Mouse (Mus musculus) midbrain, embryonic 14.5 days (tissue): ENCODE results near the gene Trip10. TPM values are rescaled to one million over a fixed set of nuclear protein-coding genes. Genes with fewer than 3 reads are reported as not detected.

ENCODE experiments used
- ATAC-seq: fragments of 200-750 bp; cut with Nextera tagmentation; 2 replicates; pipeline ENCODE4 v1.8.0; 2017; ENCODE audit warnings: moderate number of reproducible peaks, moderate library complexity; ENCODE audit not compliant: low FRiP score, low TSS enrichment
- DNase-seq: peaks from one replicate; pipeline ENCODE4 v3.0.0-alpha.2; 2015
- H3K27ac ChIP-seq: fragments of 300-500 bp; sonication (generic); replicated peaks from 2 replicates; pipeline ENCODE4 v1.5.1; 2014; ENCODE audit warnings: mild to moderate bottlenecking, low read depth, low read length, moderate library complexity
- H3K27me3 ChIP-seq: fragments of 300-500 bp; sonication (generic); 2 replicates; pipeline ENCODE4 v1.6.1; 2014; ENCODE audit warnings: low read length, control low read depth, mixed read lengths; ENCODE audit not compliant: control insufficient read depth, insufficient read depth
- H3K36me3 ChIP-seq: fragments of 300-500 bp; sonication (generic); 2 replicates; pipeline ENCODE4 v1.6.1; 2014; ENCODE audit warnings: low read length, control low read depth; ENCODE audit not compliant: control insufficient read depth, insufficient read depth
- H3K4me1 ChIP-seq: fragments of 300-500 bp; sonication (generic); 2 replicates; pipeline ENCODE4 v1.6.1; 2014; ENCODE audit warnings: mild to moderate bottlenecking, antibody characterized with exemption, low read length, control low read depth; ENCODE audit not compliant: control insufficient read depth, insufficient read depth
- H3K4me2 ChIP-seq: fragments of 300-500 bp; sonication (generic); 2 replicates; pipeline ENCODE4 v1.6.1; 2014; ENCODE audit warnings: mild to moderate bottlenecking, low read length, moderate library complexity
- H3K4me3 ChIP-seq: fragments of 300-500 bp; sonication (generic); replicated peaks from 2 replicates; pipeline ENCODE4 v1.5.1; 2014; ENCODE audit warnings: low read depth, low read length
- H3K9ac ChIP-seq: fragments of 300-500 bp; sonication (generic); replicated peaks from 2 replicates; pipeline ENCODE4 v1.6.1; 2014; ENCODE audit warnings: mild to moderate bottlenecking, low read length, moderate library complexity
- H3K9me3 ChIP-seq: fragments of 300-500 bp; sonication (generic); 2 replicates; pipeline ENCODE4 v1.6.1; 2016; ENCODE audit warnings: low read length, control low read depth, mixed read lengths; ENCODE audit not compliant: control insufficient read depth
- whole genome bisulfite sequencing: fragments of 180-500 bp; shearing (Covaris S2); extraction: QIAGEN DNeasy Blood & Tissue Kit; methylation state at CpG from one replicate; pipeline ENCODE4 v1.1.7; 2014; 5-methylcytosine and 5-hydroxymethylcytosine counted together
- polyA plus RNA-seq: library from polyadenylated mRNA; unstranded; fragments of >200 nt; fragmentation: Nextera tagmentation; extraction: Ambion mirVana; gene quantifications from 2 replicates; pipeline ENCODE4 v1.2.1, GENCODE M21; 2014

The Trip10 gene
- 5.7 and 7.2 TPM in 2 replicates for polyA plus RNA-seq

DNA sequence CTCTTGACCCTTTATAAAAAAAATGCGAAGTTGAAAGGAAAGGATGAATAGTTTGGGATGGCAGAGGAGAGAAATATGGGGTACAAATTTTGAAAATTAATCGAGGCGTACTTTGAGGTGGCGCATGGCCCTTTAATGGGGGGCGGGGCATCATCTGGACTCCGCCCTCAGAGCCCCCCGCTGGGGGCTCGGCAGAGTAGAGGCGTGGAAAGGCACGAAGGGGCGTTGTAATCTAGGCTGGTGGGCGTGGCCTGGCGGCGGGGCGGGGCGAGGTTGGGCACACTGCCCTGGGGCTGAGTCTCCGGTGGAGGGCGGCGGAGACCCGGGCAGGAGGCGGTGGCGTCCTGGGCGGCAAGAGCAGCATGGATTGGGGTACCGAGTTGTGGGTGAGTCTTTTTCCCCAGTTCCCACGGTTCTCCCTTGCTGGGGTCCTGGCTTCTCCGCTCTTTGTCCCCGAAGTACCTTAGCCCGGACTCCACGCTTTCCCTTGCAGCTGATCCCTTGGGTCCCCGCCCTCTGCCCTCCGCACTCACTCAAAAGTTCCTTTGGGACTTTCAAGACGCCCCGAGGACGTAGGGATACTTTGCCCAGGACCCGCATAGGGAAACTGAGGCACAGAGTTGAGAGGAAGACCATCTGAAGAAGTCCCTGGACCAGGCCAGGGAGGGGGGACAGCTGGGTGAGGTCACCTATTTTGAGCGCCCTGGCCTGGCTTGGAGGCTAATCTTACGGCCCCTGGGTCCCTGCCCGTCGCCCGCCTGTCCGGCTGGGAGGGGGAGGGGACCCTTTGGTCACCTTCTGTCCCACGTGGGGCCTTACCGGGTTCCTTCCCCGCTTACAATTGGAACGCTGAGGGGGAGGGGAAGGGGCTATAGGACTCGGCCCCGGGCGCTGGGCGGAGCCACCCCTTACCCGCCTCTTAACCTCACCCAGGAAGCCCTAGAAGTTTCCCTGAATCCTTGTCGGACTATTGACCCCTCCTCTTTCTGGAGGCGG lies at the start of gene Trip10:
Trip10 (plus strand) TSS at position 270 of the 996 bp plus-strand sequence.
- no peaks in the 10 kb centered on the region for H3K9me3 ChIP-seq
- H3K4me1 ChIP-seq, result peaks cover 27% of the 10 kb centered on the region
- peak within 1 kb of the TSS; percentile 95 for H3K4me2 ChIP-seq
- DNase-seq (peak; percentile 91), ATAC-seq (peak; percentile 24)
- H3K4me3 ChIP-seq, result peak within 1 kb of the TSS; percentile 56
- peak within 1 kb of the TSS; percentile 81 for H3K27ac ChIP-seq
- H3K9ac ChIP-seq, result peak within 1 kb of the TSS; percentile 48
- H3K36me3 ChIP-seq, result 0 out of 2 replicates have a peak, but pooled peaks cover 4% of the 10 kb centered on the region
- under 1% methylated on average over 52 of the region's 52 CpGs for WGBS
- no peaks in the 10 kb centered on the region; the same call in 1 of the 2 replicates for H3K27me3 ChIP-seq

DNA sequence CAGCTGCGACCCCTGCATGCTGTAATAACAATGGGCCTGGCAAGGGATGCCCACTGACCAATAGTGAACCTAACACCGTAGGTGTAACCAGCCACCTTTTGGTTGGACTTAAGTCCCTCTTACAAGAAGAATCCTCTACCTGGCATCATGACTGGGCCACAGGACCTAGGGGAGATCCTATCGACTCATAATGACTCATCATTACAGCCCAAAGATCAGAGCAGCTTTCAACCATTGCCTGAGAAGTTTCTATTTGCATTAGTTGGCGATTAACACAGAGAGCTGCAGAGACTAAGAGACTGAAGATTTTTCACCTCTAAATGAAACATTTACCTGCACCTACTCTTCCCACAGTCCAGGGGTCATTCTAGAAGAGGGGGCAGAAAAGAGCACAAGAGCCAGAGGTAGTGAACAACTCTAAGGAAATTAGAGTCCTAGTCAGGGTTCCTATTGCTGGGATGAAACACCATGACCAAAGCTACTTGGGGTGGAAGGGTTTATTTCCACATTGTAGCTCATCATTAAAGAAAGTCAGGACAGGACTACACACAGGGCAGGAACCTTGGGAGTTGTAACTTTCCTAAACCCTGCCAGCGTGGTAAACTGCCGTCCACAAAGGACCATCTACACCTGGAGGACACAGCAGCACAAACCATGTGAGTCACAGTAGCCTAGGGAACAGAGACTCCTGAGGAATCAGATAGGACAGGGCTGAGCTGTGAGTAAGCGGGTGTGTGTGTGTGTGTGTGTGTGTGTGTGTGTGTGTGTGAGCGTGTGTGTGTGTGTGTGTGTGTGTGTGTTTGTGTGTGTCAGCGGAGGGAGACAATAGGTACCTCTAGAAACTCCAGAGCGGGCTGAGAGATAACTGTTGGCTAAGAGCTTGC lies 47.2 kb upstream of the Trip10 start:
- H3K4me3 ChIP-seq, result no peak overlapping the region
- no peak overlapping the region for H3K9ac ChIP-seq
- 86% methylated on average over 10 of the region's 10 CpGs for WGBS
- no peak overlapping the region for H3K27ac ChIP-seq
- H3K27me3 ChIP-seq, result no peaks in the 10 kb centered on the region
- no peaks in the 10 kb centered on the region for H3K4me1 ChIP-seq
- no peaks in the 10 kb centered on the region for H3K9me3 ChIP-seq
- ATAC-seq (no peak), DNase-seq (no peak)
- H3K4me2 ChIP-seq, result no peak overlapping the region
- H3K36me3 ChIP-seq, result no peaks in the 10 kb centered on the region

DNA sequence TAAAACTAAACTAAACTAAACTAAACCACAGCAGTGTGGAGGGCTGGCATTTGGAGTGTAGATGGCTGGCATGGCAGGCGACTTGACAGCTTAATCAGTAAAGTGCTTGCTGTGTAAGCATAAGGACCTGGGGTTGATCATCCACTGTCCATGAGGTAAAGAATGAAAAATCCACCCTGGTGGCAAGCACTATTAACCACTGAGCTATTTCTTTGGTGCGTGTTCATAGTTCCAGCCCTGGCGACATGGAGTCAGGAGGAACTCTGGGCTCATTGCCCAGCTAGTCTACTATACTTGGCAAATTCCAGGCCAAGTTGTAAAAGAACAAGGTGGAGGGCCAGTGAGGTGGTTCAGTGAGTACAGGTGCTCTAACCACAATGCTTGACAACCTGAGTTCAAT lies 41.3 kb upstream of the Trip10 start:
- ATAC-seq (no peak), DNase-seq (no peak)
- Histone ChIP-seq H3K27ac (no peak overlapping the region), H3K4me3 (no peak overlapping the region), H3K27me3 (no peaks in the 10 kb centered on the region), H3K36me3 (no peaks in the 10 kb centered on the region), H3K9me3 (no peaks in the 10 kb centered on the region), H3K9ac (no peak overlapping the region), H3K4me2 (no peak overlapping the region), H3K4me1 (no peaks in the 10 kb centered on the region)
- WGBS, result 94% methylated on average over 3 of the region's 3 CpGs

DNA sequence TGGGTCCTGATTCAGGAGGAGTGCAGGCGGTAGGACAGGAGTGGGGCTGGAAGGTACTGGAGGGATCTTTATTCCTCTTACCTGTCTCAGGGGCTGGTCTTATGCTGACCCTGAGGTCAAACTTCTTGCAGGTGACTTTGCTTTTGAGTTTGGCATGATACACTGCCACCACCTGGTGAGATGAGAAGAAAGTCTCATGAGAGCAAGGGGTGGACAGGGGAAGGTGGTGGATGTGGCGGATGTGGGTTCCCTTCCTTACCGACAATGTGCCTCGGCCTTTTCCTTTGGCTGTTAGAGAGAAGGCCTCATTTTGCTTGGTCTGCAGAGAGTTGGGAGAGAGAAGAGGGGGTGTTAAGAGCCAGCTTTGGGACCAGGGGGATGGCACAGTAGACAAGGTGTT lies 39.9 kb upstream of the Trip10 start:
- Histone ChIP-seq H3K4me1 (no peaks in the 10 kb centered on the region), H3K36me3 (no peaks in the 10 kb centered on the region), H3K27ac (no peak overlapping the region), H3K4me2 (no peak overlapping the region), H3K9ac (no peak overlapping the region), H3K27me3 (no peaks in the 10 kb centered on the region), H3K4me3 (no peak overlapping the region), H3K9me3 (no peaks in the 10 kb centered on the region)
- WGBS, result 88% methylated on average over 4 of the region's 4 CpGs
- DNase-seq (no peak), ATAC-seq (no peak)

DNA sequence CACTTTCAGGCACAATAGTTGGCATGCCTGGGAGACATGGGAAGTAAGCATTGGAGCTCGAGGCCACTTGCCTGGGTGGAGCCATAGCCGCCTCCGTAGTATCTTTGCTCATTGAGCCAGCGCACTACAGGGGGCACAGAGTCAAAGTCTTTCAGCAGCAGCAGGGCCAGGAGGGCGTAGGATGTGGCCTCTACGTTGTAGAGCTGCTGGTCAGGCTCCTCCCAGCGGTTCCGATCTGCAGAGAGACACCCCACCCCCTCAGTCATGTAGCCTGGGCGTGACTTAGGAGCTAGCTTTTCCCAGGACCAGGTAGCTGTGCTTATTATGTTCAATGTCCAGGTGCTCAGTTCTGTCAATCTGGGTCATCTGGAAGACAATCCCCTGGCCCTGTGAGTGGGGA lies 37.8 kb upstream of the Trip10 start:
- ATAC-seq (no peak), DNase-seq (no peak)
- no peak overlapping the region for H3K4me2 ChIP-seq
- no peaks in the 10 kb centered on the region for H3K27me3 ChIP-seq
- no peaks in the 10 kb centered on the region for H3K4me1 ChIP-seq
- 66% methylated on average over 9 of the region's 9 CpGs for WGBS
- H3K9ac ChIP-seq, result no peak overlapping the region
- no peaks in the 10 kb centered on the region for H3K36me3 ChIP-seq
- H3K9me3 ChIP-seq, result no peaks in the 10 kb centered on the region
- no peak overlapping the region for H3K4me3 ChIP-seq
- H3K27ac ChIP-seq, result no peak overlapping the region

DNA sequence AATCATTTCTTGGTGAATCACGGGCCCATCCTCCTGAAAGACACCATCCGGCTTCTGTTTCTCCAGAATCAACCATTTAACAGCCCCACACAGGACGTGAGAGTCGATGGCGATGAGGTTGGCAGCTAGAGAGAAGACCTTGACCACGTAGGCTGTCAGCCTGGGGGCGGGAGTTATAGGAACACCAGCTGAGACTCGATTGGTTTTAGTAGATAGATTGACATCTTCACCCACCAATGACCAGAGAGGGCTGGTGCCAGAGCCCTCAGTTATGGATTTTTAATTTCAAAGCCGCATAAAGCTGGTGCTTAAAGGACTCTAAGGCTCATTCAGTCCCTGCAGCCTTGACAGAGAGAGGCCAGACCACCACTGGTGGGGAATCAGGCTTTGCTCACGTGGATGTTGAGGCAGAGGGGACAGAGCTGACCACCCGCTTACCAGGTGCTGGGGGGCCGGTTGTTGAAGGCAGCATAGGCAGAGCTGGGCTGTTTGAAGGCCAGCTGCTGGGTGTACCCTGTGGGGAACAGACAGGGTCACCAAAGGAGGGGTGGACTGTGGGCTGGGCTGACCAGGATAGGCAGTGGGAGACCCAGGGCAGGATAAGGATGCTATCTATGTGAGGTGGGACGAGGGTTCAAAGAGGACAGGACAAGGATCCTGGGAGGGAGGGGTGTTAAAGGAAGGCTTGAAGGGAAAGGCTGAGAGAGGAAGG lies 34.4 kb upstream of the Trip10 start:
- Histone ChIP-seq H3K4me1 (no peaks in the 10 kb centered on the region), H3K9ac (no peak overlapping the region), H3K27me3 (no peaks in the 10 kb centered on the region), H3K27ac (no peak overlapping the region), H3K4me2 (peak overlapping the region; percentile 41), H3K9me3 (no peaks in the 10 kb centered on the region), H3K36me3 (no peaks in the 10 kb centered on the region), H3K4me3 (no peak overlapping the region)
- ATAC-seq (peak; percentile 75), DNase-seq (peak; percentile 83)
- 41% methylated on average over 13 of the region's 13 CpGs for WGBS

DNA sequence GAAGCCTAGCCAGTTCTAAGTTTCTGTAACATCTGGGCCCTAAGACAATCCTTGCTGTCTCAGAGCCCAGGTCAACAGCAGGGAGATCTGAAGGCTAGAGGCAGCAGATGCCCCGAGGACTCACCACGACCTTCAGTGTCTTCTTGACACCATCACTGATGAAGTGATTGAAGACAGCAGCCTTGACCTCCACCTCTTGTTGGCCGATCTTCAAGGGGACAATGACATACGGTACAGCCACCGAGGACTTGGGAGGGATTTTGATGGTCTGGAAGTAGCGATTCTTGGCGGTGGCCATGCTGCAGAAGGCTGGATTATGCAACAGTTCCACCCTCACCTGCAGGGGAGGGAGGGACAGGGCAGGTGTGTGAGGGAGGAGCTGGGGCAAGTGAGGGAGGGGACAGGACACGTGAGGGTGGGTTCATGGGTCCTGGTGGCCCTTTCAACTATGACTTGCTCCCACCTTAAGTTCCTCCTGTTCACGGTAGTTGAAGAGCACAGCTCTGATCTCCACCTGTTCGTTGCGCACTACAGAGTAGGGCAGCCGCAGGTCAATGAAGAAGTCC lies 30.8 kb upstream of the Trip10 start:
- H3K4me1 ChIP-seq, result no peaks in the 10 kb centered on the region
- H3K9me3 ChIP-seq, result no peaks in the 10 kb centered on the region
- ATAC-seq (no peak), DNase-seq (no peak)
- no peak overlapping the region for H3K4me2 ChIP-seq
- no peak overlapping the region for H3K4me3 ChIP-seq
- H3K36me3 ChIP-seq, result no peaks in the 10 kb centered on the region
- no peaks in the 10 kb centered on the region for H3K27me3 ChIP-seq
- H3K9ac ChIP-seq, result no peak overlapping the region
- H3K27ac ChIP-seq, result no peak overlapping the region
- WGBS, result 81% methylated on average over 12 of the region's 12 CpGs
